Mouse (Mus musculus) c-Kit-positive CD71-negative TER-119-negative erythroid progenitor cells, embryonic 14.5 days (primary cell): Measurements from ENCODE around the gene Tfip11.
"Not testable (repeated sequence)": the region's sequence is repeated elsewhere in the genome, so short reads cannot be mapped to it uniquely, and the experiment has no call there.

ENCODE experiments used
- DNase-seq: peaks from one replicate; pipeline ENCODE4 v3.0.0-alpha.2; 2013; ENCODE audit warnings: low read depth

Gene Tfip11

GRCm38 (mm10) chr5:112289819-112290535 is 36.2 kb upstream of the Tfip11 start:
- no peak for DNase-seq

GRCm38 (mm10) chr5:112290536-112290880 is 35.6 kb upstream of the Tfip11 start:
- DNase-seq = no peak

- no peak for DNase-seq
These were observed 34.3 kb upstream of the Tfip11 start for GRCm38 (mm10) chr5:112291866-112292265.

- DNase-seq = no peak
These were observed 33.7 kb upstream of the Tfip11 start for GRCm38 (mm10) chr5:112292343-112292980.

GRCm38 (mm10) chr5:112293800-112294199 is 32.4 kb upstream of the Tfip11 start:
- no peak for DNase-seq

GRCm38 (mm10) chr5:112294696-112295095 is 31.5 kb upstream of the Tfip11 start:
- DNase-seq = no peak

GRCm38 (mm10) chr5:112295162-112295561 is 31.0 kb upstream of the Tfip11 start:
- DNase-seq = no peak

- DNase-seq = no peak
These were observed 30.6 kb upstream of the Tfip11 start for GRCm38 (mm10) chr5:112295564-112295963.

- DNase-seq = no peak
These were observed 29.6 kb upstream of the Tfip11 start for GRCm38 (mm10) chr5:112296404-112297181.

GRCm38 (mm10) chr5:112297257-112297656 is 28.9 kb upstream of the Tfip11 start:
- DNase-seq = no peak

GRCm38 (mm10) chr5:112298226-112298988 is 27.8 kb upstream of the Tfip11 start:
- no peak for DNase-seq

- no peak for DNase-seq
These were observed 26.8 kb upstream of the Tfip11 start for GRCm38 (mm10) chr5:112299399-112299798.

GRCm38 (mm10) chr5:112300112-112300511 is 26.0 kb upstream of the Tfip11 start:
- no peak for DNase-seq

- no peak for DNase-seq
These were observed 25.3 kb upstream of the Tfip11 start for GRCm38 (mm10) chr5:112300721-112301308.

GRCm38 (mm10) chr5:112301694-112302093 is 24.5 kb upstream of the Tfip11 start:
- no peak for DNase-seq

- DNase-seq = no peak
These were observed 23.8 kb upstream of the Tfip11 start for GRCm38 (mm10) chr5:112302310-112302709.

GRCm38 (mm10) chr5:112305842-112306241 is 20.3 kb upstream of the Tfip11 start:
- no peak for DNase-seq

GRCm38 (mm10) chr5:112313222-112313885 is 12.8 kb upstream of the Tfip11 start:
- no peak for DNase-seq

GRCm38 (mm10) chr5:112316468-112316867 is 9.7 kb upstream of the Tfip11 start:
- DNase-seq = no peak

- no peak for DNase-seq
These were observed 8.8 kb upstream of the Tfip11 start for GRCm38 (mm10) chr5:112317328-112317727.

- not testable (repeated sequence) for DNase-seq
These were observed 6.8 kb upstream of the Tfip11 start for GRCm38 (mm10) chr5:112319343-112319742.
